Mouse (Mus musculus): ENCODE measurements around the gene Zfp763. TPM values are rescaled to one million over a fixed set of nuclear protein-coding genes. Genes with fewer than 3 reads are reported as not detected.
A peak's percentile ranks its signal among the peaks of the same experiment; 100 is the strongest.

Zfp763 gene
- polyA plus RNA-seq, 1 experiment from 2014 or later = 8.4 TPM

GRCm38 (mm10) chr17:32991965-32992698, 41.1 kb downstream of the Zfp763 start:
- Histone ChIP-seq H3K36me3 (ENCODE audit: control insufficient read depth, insufficient read depth, low read length) (peaks cover 2% of the 10 kb centered on the region; the same call in 1 of the 2 replicates), H3K9me3 (ENCODE audit: control insufficient read depth, low read length) (no peaks in the 10 kb centered on the region), H3K9ac (ENCODE audit: low read depth, low read length) (peak overlapping the region; percentile 81; the same call in 1 of the 2 replicates), H3K4me2 (ENCODE audit: low read depth, low read length) (peak overlapping the region; percentile 83), H3K4me3 (ENCODE audit: low read length) (peak overlapping the region; percentile 88), H3K27ac (ENCODE audit: low read length) (no peak overlapping the region), H3K27me3 (replicated peaks; ENCODE audit: control insufficient read depth, insufficient read depth, low read length) (no peaks in the 10 kb centered on the region), H3K4me1 (ENCODE audit: control insufficient read depth, insufficient read depth, low read length) (peaks cover 7% of the 10 kb centered on the region; the same call in 1 of the 2 replicates)
- 66% methylated on average over 12 of the region's 12 CpGs for WGBS
- no peak for ATAC-seq

- H3K4me2 ChIP-seq (ENCODE audit: low read depth, low read length) = no peak overlapping the region
- no peak for ATAC-seq
- H3K27ac ChIP-seq (ENCODE audit: low read length) = no peak overlapping the region
- no peaks in the 10 kb centered on the region for H3K27me3 ChIP-seq (replicated peaks; ENCODE audit: control insufficient read depth, insufficient read depth, low read length)
- H3K9ac ChIP-seq (ENCODE audit: low read depth, low read length) = no peak overlapping the region
- H3K36me3 ChIP-seq (ENCODE audit: control insufficient read depth, insufficient read depth, low read length) = no peaks in the 10 kb centered on the region
- no peak overlapping the region for H3K4me3 ChIP-seq (ENCODE audit: low read length)
- H3K4me1 ChIP-seq (ENCODE audit: control insufficient read depth, insufficient read depth, low read length) = no peaks in the 10 kb centered on the region
- WGBS = 75% methylated on average over 4 of the region's 4 CpGs
- no peaks in the 10 kb centered on the region for H3K9me3 ChIP-seq (ENCODE audit: control insufficient read depth, low read length)
These were observed 46.9 kb downstream of the Zfp763 start for GRCm38 (mm10) chr17:32986301-32986700.

GRCm38 (mm10) chr17:32981361-32981760, 51.8 kb downstream of the Zfp763 start:
- Histone ChIP-seq H3K9ac (ENCODE audit: low read depth, low read length) (no peak overlapping the region), H3K4me3 (ENCODE audit: low read length) (no peak overlapping the region), H3K36me3 (ENCODE audit: control insufficient read depth, insufficient read depth, low read length) (peaks cover 17% of the 10 kb centered on the region), H3K27me3 (replicated peaks; ENCODE audit: control insufficient read depth, insufficient read depth, low read length) (no peaks in the 10 kb centered on the region), H3K4me1 (ENCODE audit: control insufficient read depth, insufficient read depth, low read length) (no peaks in the 10 kb centered on the region), H3K27ac (ENCODE audit: low read length) (no peak overlapping the region), H3K4me2 (ENCODE audit: low read depth, low read length) (no peak overlapping the region), H3K9me3 (ENCODE audit: control insufficient read depth, low read length) (no peaks in the 10 kb centered on the region)
- ATAC-seq = no peak
- WGBS = 81% methylated on average over 4 of the region's 4 CpGs

Other genes with a start within 250 kb of the Zfp763 start
- gene Zfp871, start 245.1 kb downstream of the Zfp763 start, polyA plus RNA-seq (2015; fragmentation: Nextera tagmentation; extraction: Ambion mirVana) = 26.5 and 27.0 TPM in 2 replicates
- gene Zfp811, start 223.5 kb downstream of the Zfp763 start, polyA plus RNA-seq (2015; fragmentation: Nextera tagmentation; extraction: Ambion mirVana) = 3.0 and 3.4 TPM in 2 replicates
- gene Zfp799, start 203.1 kb downstream of the Zfp763 start, polyA plus RNA-seq (2015; fragmentation: Nextera tagmentation; extraction: Ambion mirVana) = 8.2 and 9.8 TPM in 2 replicates
- 5.9 and 7.3 TPM in 2 replicates for gene Zfp870, start 141.8 kb downstream of the Zfp763 start, polyA plus RNA-seq (2015; fragmentation: Nextera tagmentation; extraction: Ambion mirVana)
- gene Cyp4f14, start 116.1 kb downstream of the Zfp763 start, polyA plus RNA-seq (2015; fragmentation: Nextera tagmentation; extraction: Ambion mirVana) = 4.7 and 5.0 TPM in 2 replicates
- 30.5 and 36.7 TPM in 2 replicates for gene Cyp4f13, start 86.0 kb downstream of the Zfp763 start, polyA plus RNA-seq (2015; fragmentation: Nextera tagmentation; extraction: Ambion mirVana)
- 9.6 and 11.5 TPM in 2 replicates for gene Zfp472, start 67.6 kb downstream of the Zfp763 start, polyA plus RNA-seq (2015; fragmentation: Nextera tagmentation; extraction: Ambion mirVana)
- 8.2 TPM in 2 replicates for gene Zfp952, start 40.3 kb downstream of the Zfp763 start, polyA plus RNA-seq (2015; fragmentation: Nextera tagmentation; extraction: Ambion mirVana)
- not detected in 2 replicates for gene 4921501E09Rik, start 34.7 kb upstream of the Zfp763 start, polyA plus RNA-seq (2015; fragmentation: Nextera tagmentation; extraction: Ambion mirVana)
- gene Zfp563, start 55.9 kb upstream of the Zfp763 start, polyA plus RNA-seq (2015; fragmentation: Nextera tagmentation; extraction: Ambion mirVana) = 5.1 and 5.2 TPM in 2 replicates
- not detected in 2 replicates for gene Morc2b, start 106.3 kb upstream of the Zfp763 start, polyA plus RNA-seq (2015; fragmentation: Nextera tagmentation; extraction: Ambion mirVana)
- not detected in 2 replicates for gene Olfr55, start 135.0 kb upstream of the Zfp763 start, polyA plus RNA-seq (2015; fragmentation: Nextera tagmentation; extraction: Ambion mirVana)
- gene Olfr239, start 157.9 kb upstream of the Zfp763 start, polyA plus RNA-seq (2015; fragmentation: Nextera tagmentation; extraction: Ambion mirVana) = not detected in 2 replicates
- not detected in 2 replicates for gene Olfr1564, start 188.3 kb upstream of the Zfp763 start, polyA plus RNA-seq (2015; fragmentation: Nextera tagmentation; extraction: Ambion mirVana)
- 11.0 and 11.4 TPM in 2 replicates for gene Zfp955a, start 221.7 kb upstream of the Zfp763 start, polyA plus RNA-seq (2015; fragmentation: Nextera tagmentation; extraction: Ambion mirVana)
- gene Olfr63, start 231.3 kb upstream of the Zfp763 start, polyA plus RNA-seq (2015; fragmentation: Nextera tagmentation; extraction: Ambion mirVana) = not detected in 2 replicates

All from intestine, embryonic 16.5 days (tissue).